Mouse (Mus musculus): ENCODE measurements around the gene Appl1. TPM values are rescaled to one million over a fixed set of nuclear protein-coding genes. Genes with fewer than 3 reads are reported as not detected.

Gene Appl1
- 14.7 and 21.1 TPM in 2 replicates for polyA plus RNA-seq (2015; fragmentation: Nextera tagmentation; extraction: Ambion mirVana)

DNA sequence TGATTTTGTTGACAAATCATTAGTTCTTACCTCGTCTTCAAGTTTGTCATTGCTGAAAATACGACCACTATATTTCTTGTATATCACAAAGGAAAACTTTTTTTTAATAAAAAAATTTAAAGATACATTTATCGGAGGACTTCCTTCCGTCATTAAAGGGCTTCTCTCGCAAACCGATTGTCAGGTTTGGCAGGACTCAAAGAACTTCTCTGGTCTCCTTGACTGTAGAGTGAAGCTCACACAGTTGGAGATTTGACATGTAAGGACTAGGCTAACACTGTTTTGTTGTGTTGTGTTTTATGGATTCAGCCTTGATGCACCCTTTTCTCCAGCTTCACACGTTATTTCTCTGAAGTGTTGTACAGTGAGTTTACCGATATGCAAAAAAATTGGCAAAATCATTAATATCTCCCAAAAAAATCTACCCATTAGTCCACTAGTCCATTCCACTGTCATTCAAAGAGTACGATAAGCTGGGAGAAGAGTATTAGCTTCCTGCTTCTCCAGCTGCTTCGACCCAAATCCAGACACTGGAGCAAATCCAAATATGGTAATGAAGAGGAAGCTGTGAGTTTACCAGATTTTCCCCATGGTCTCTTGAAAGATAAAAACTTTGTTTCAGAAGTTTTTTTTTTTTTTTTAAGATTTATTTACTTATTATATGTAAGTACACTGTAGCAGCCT, at the start of gene Appl1:
Appl1 (minus strand) TSS at position 127 of the 684 bp plus-strand sequence.

GRCm38 (mm10) chr14:26994211-26994741, 23.2 kb upstream of the Appl1 start, which contains the start of gene Hesx1:
Hesx1 (plus strand) TSS chr14:26994416.

GRCm38 (mm10) chr14:26894392-26894791, 76.6 kb downstream of the Appl1 start, which contains the start of gene Asb14:
Asb14 (plus strand) TSS chr14:26894557.

Other genes with a start within 250 kb of the Appl1 start
- 0.13 TPM in 1 of 2 replicates, not detected in the other for gene Asb14, start 76.7 kb downstream of the Appl1 start, polyA plus RNA-seq (2015; fragmentation: Nextera tagmentation; extraction: Ambion mirVana)
- gene Hesx1, start 23.2 kb upstream of the Appl1 start, polyA plus RNA-seq (2015; fragmentation: Nextera tagmentation; extraction: Ambion mirVana): 6.3 and 10.3 TPM in 2 replicates
- gene Il17rd, start 67.7 kb upstream of the Appl1 start, polyA plus RNA-seq (2015; fragmentation: Nextera tagmentation; extraction: Ambion mirVana): 0.91 and 1.2 TPM in 2 replicates
- gene Arhgef3, start 143.7 kb upstream of the Appl1 start, polyA plus RNA-seq (2015; fragmentation: Nextera tagmentation; extraction: Ambion mirVana): 5.4 and 5.9 TPM in 2 replicates

Data from spleen, postnatal 0 days (tissue).